Mouse (Mus musculus) lung, postnatal 0 days (tissue): Measurements from ENCODE around the gene Msantd1.

Source experiments
- CTCF ChIP-seq: IDR thresholded peaks from 2 replicates; pipeline ENCODE4 v1.5.1; 2016; ENCODE audit warnings: antibody characterized with exemption, mild to moderate bottlenecking
- EP300 ChIP-seq: IDR thresholded peaks from 2 replicates; pipeline ENCODE4 v1.6.1; 2016; ENCODE audit warnings: antibody characterized with exemption, mild to moderate bottlenecking, control low read depth

GRCm38 (mm10) chr5:34924519-34924918, 16.7 kb downstream of the Msantd1 start:
- TF ChIP-seq EP300 (no peak), CTCF (no peak)
